Mouse (Mus musculus) kidney, postnatal 0 days (tissue): ENCODE measurements around the gene Rundc1. TPM values are rescaled to one million over a fixed set of nuclear protein-coding genes. Genes with fewer than 3 reads are reported as not detected.
"Not testable (repeated sequence)": the region's sequence is repeated elsewhere in the genome, so short reads cannot be mapped to it uniquely, and the experiment has no call there.

ENCODE experiments used
- ATAC-seq: fragments of 200-750 bp; cut with Nextera tagmentation; replicated peaks from 2 replicates; pipeline ENCODE4 v1.8.0; 2017; ENCODE audit warnings: low read depth, moderate number of reproducible peaks, moderate TSS enrichment, moderate library complexity; ENCODE audit not compliant: low FRiP score
- DNase-seq: peaks from one replicate; pipeline ENCODE4 v3.0.0-alpha.2; 2016; ENCODE audit warnings: low spot score
- H3K27ac ChIP-seq: fragments of 300-500 bp; sonication (generic); 2 replicates; pipeline ENCODE4 v1.5.1; 2014; ENCODE audit warnings: mild to moderate bottlenecking
- H3K27me3 ChIP-seq: fragments of 300-500 bp; sonication (generic); 2 replicates; pipeline ENCODE4 v1.6.1; 2014; ENCODE audit warnings: low read length, mixed read lengths; ENCODE audit not compliant: insufficient read depth
- H3K36me3 ChIP-seq: fragments of 300-500 bp; sonication (generic); 2 replicates; pipeline ENCODE4 v1.6.1; 2014; ENCODE audit warnings: low read length, mixed read lengths; ENCODE audit not compliant: insufficient read depth
- H3K4me1 ChIP-seq: fragments of 300-500 bp; sonication (generic); replicated peaks from 2 replicates; pipeline ENCODE4 v1.6.1; 2014; ENCODE audit warnings: antibody characterized with exemption, low read length, mixed read lengths; ENCODE audit not compliant: insufficient read depth
- H3K4me2 ChIP-seq: fragments of 300-500 bp; sonication (generic); 2 replicates; pipeline ENCODE4 v1.6.1; 2014; ENCODE audit warnings: mild to moderate bottlenecking, low read length, moderate library complexity, mixed read lengths
- H3K4me3 ChIP-seq: fragments of 300-500 bp; sonication (generic); replicated peaks from 2 replicates; pipeline ENCODE4 v1.5.1; 2014; ENCODE audit warnings: low read depth, low read length
- H3K9ac ChIP-seq: fragments of 300-500 bp; sonication (generic); 2 replicates; pipeline ENCODE4 v1.6.1; 2014; ENCODE audit warnings: low read depth, low read length
- H3K9me3 ChIP-seq: fragments of 300-500 bp; sonication (generic); replicated peaks from 2 replicates; pipeline ENCODE4 v1.6.1; 2016; ENCODE audit warnings: low read length, inconsistent platforms, mixed read lengths
- CTCF ChIP-seq: IDR thresholded peaks from 2 replicates; pipeline ENCODE4 v1.5.1; 2016; ENCODE audit warnings: antibody characterized with exemption, low read depth, mild to moderate bottlenecking, moderate library complexity
- WGBS: fragments of 180-500 bp; shearing (Covaris S2); extraction: QIAGEN DNeasy Blood & Tissue Kit; methylation state at CpG from one replicate; pipeline ENCODE4 v1.1.7; 2014; 5-methylcytosine and 5-hydroxymethylcytosine counted together
- polyA plus RNA-seq: library from polyadenylated mRNA; unstranded; fragments of >200 nt; fragmentation: Nextera tagmentation; extraction: Ambion mirVana; gene quantifications from 2 replicates; pipeline ENCODE4 v1.2.1, GENCODE M21; 2015

Rundc1 gene
- polyA plus RNA-seq, 1 experiment from 2014 or later, result 19.6 TPM

DNA sequence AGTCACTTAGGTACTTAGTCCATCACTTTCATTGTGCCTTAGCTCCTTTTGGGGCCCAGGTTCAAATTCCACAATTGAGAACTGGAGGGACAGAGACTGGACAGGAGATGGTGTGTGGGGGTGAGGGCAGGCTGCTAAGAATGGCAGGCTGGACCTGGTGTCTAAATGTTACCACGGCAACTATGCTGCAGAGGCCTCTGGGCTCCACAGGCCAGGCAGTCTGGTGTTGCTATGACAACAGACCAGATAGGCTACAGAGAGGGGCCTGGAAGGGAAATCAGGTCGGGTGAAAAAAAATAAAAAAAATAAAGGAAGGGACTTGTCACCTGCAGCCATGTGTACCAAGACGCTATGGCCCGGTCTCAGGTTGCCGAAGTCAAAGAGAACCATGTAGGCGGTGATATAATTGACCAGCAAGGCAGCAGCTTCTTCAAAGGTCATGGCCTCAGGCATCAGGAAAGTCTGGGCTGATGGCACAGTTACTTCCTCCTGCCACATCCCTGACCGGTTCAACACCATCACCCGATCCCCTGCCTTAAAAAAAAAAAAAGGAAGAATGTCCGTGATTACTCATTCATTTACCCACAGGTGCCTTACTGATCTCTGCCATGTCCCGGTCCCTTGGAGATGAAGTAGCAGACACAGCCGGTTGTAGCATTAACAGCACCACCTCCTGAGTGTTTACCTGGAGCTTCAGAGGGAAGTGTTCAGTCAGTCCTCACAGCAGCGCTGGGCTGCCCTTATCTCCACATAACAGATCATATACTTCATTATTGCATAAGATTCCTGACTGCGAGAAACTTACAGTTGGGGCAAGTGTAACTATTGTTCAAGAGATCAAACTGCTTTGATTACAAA lies 37.9 kb downstream of the Rundc1 start:
- no peak for TF ChIP-seq CTCF
- DNase-seq, result no peak
- 27% methylated on average over 13 of the region's 13 CpGs for WGBS

GRCm38 (mm10) chr11:101464211-101465100 lies 39.6 kb downstream of the Rundc1 start, which contains the start of gene Rnd2:
TSS of gene Rnd2 (plus strand) at chr11:101464999.
- Histone ChIP-seq H3K27me3 (no peaks in the 10 kb centered on the region), H3K9me3 (no peaks in the 10 kb centered on the region), H3K4me2 (peak within 1 kb of the TSS; percentile 97), H3K9ac (peak within 1 kb of the TSS; percentile 78), H3K36me3 (peaks cover 9% of the 10 kb centered on the region), H3K27ac (peak within 1 kb of the TSS; percentile 88), H3K4me3 (peak within 1 kb of the TSS; percentile 83), H3K4me1 (peaks cover 24% of the 10 kb centered on the region)
- peak; percentile 49 for DNase-seq
- peak; percentile 18; the same call in 1 of the 2 replicates for ATAC-seq
- 8% methylated on average over 12 of the region's 12 CpGs for WGBS
- TF ChIP-seq CTCF, result no peak

More for the DNA sequence above, 37.9 kb downstream of the Rundc1 start:
- Histone ChIP-seq H3K36me3 (peaks cover 18% of the 10 kb centered on the region), H3K4me3 (no peak overlapping the region), H3K4me2 (no peak overlapping the region), H3K4me1 (peaks cover 24% of the 10 kb centered on the region), H3K9me3 (no peaks in the 10 kb centered on the region), H3K27me3 (no peaks in the 10 kb centered on the region), H3K27ac (no peak overlapping the region), H3K9ac (no peak overlapping the region)
- ATAC-seq, result no peak

DNA sequence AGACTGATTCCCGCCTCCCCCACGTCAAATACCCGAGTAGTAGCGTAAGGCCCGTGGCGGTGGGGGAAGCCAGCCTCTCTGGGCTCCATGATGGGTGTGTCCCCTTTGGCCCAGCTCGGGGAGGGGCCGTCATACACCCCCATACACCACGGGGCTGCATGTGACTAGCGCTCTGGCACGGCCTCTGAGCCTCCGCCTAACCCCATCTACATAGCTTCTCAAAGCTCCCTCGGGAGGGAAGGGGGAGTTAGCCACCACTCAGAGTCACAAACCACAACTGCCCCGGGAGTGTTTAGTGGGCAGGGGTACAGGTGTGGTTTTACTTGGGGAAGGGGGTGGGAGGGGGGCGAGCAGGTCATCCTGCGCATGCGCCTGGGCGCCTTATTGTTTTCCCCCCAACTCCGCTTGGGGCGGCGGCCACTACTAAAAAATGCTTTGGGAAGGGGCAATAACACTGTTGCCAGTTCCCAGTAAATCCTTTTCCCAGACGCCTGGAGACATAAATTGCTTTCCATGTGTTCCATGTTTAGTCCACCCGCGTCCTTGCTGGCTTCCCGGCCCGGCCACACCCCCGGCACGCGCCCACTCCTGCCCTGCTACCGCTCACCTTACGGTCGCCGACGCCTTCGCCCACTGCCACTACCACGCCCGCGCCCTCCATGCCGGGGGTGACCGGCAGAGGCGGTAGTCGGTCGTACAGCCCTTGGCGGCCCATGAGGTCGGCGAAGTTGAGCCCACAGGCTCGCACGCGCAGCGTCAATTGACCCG lies 40.4 kb downstream of the Rundc1 start:
- H3K36me3 ChIP-seq, result peaks cover 8% of the 10 kb centered on the region
- under 1% methylated on average over 51 of the region's 51 CpGs for WGBS
- DNase-seq (peak; percentile 61), ATAC-seq (peak; percentile 60)
- H3K9me3 ChIP-seq, result no peaks in the 10 kb centered on the region
- peak overlapping the region; percentile 78 for H3K9ac ChIP-seq
- H3K4me1 ChIP-seq, result peaks cover 24% of the 10 kb centered on the region
- peak; percentile 42; the same call in 1 of the 2 replicates for TF ChIP-seq CTCF
- H3K4me3 ChIP-seq, result peak overlapping the region; percentile 83
- peak overlapping the region; percentile 88 for H3K27ac ChIP-seq
- no peaks in the 10 kb centered on the region for H3K27me3 ChIP-seq
- H3K4me2 ChIP-seq, result peak overlapping the region; percentile 97

GRCm38 (mm10) chr11:101465869-101466551 lies 41.1 kb downstream of the Rundc1 start, which contains the start of gene Vat1:
TSS of gene Vat1 (minus strand) at chr11:101466230.
- H3K4me2 ChIP-seq, result peak within 1 kb of the TSS; percentile 97
- H3K9ac ChIP-seq, result peak within 1 kb of the TSS; percentile 78
- ATAC-seq, result peak; percentile 46; the same call in 1 of the 2 replicates
- H3K36me3 ChIP-seq, result 0 out of 2 replicates have a peak, but pooled peaks cover 4% of the 10 kb centered on the region
- no peaks in the 10 kb centered on the region for H3K9me3 ChIP-seq
- H3K4me1 ChIP-seq, result peaks cover 24% of the 10 kb centered on the region
- no peak for TF ChIP-seq CTCF
- peak within 1 kb of the TSS; percentile 88 for H3K27ac ChIP-seq
- H3K27me3 ChIP-seq, result no peaks in the 10 kb centered on the region
- DNase-seq, result peak; percentile 82
- H3K4me3 ChIP-seq, result peak within 1 kb of the TSS; percentile 83
- WGBS, result 1% methylated on average over 60 of the region's 60 CpGs

DNA sequence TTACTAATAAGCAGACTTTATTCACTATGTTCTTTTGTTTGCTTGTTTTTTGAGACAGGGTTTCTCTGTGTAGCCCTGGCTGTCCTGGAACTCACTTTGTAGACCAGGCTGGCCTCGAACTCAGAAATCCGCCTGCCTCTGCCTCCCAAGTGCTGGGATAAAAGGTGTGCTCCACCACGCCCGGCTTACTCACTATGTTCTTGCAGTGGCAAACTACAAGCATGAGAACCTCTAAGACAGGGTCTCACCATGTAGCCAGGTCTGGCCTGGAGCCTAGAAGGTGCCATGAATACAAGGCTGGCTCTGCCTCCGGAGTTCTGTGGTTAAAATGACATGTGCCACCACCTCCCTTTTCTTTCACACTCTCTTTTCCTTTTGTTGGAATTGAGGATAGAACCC lies 41.7 kb downstream of the Rundc1 start:
- 57% methylated on average over 5 of the region's 5 CpGs for WGBS
- peaks cover 24% of the 10 kb centered on the region for H3K4me1 ChIP-seq
- not testable (repeated sequence) for H3K36me3 ChIP-seq

More for the DNA sequence above, 41.7 kb downstream of the Rundc1 start:
- H3K9me3 ChIP-seq, H3K27ac ChIP-seq, ATAC-seq, H3K27me3 ChIP-seq, H3K9ac ChIP-seq, DNase-seq: not testable (repeated sequence)
- Histone ChIP-seq H3K4me3 (peak overlapping the region; percentile 83; the same call in 1 of the 2 replicates), H3K4me2 (peak overlapping the region; percentile 97)
